Mouse (Mus musculus) lung, postnatal 0 days (tissue): Measurements from ENCODE around the gene Zbtb16. TPM values are rescaled to one million over a fixed set of nuclear protein-coding genes. Genes with fewer than 3 reads are reported as not detected.

Experiments
- ATAC-seq: fragments of 200-750 bp; cut with Nextera tagmentation; 2 replicates; pipeline ENCODE4 v1.8.0; 2017; ENCODE audit warnings: moderate library complexity
- DNase-seq: peaks from one replicate; pipeline ENCODE4 v3.0.0-alpha.2; 2016; ENCODE audit warnings: low spot score
- H3K27ac ChIP-seq: fragments of 300-500 bp; sonication (generic); 2 replicates; pipeline ENCODE4 v1.5.1; 2014; ENCODE audit warnings: antibody characterized with exemption, mild to moderate bottlenecking, low read length, mixed read lengths
- H3K27me3 ChIP-seq: fragments of 300-500 bp; sonication (generic); replicated peaks from 2 replicates; pipeline ENCODE4 v1.6.1; 2014; ENCODE audit warnings: low read length, mixed read lengths; ENCODE audit not compliant: insufficient read depth
- H3K36me3 ChIP-seq: fragments of 300-500 bp; sonication (generic); 2 replicates; pipeline ENCODE4 v1.6.1; 2014; ENCODE audit warnings: low read length, mixed read lengths; ENCODE audit not compliant: insufficient read depth
- H3K4me1 ChIP-seq: fragments of 300-500 bp; sonication (generic); 2 replicates; pipeline ENCODE4 v1.6.1; 2014; ENCODE audit warnings: antibody characterized with exemption, low read depth, low read length, mixed read lengths; ENCODE audit not compliant: insufficient read depth
- H3K4me2 ChIP-seq: fragments of 300-500 bp; sonication (generic); replicated peaks from 2 replicates; pipeline ENCODE4 v1.6.1; 2014; ENCODE audit warnings: low read depth, mild to moderate bottlenecking, low read length, moderate library complexity, mixed read lengths
- H3K4me3 ChIP-seq: fragments of 300-500 bp; sonication (generic); 2 replicates; pipeline ENCODE4 v1.5.1; 2014; ENCODE audit warnings: low read depth, low read length
- H3K9ac ChIP-seq: fragments of 300-500 bp; sonication (generic); replicated peaks from 2 replicates; pipeline ENCODE4 v1.6.1; 2014; ENCODE audit warnings: low read depth, mild to moderate bottlenecking
- H3K9me3 ChIP-seq: fragments of 300-500 bp; sonication (generic); 2 replicates; pipeline ENCODE4 v1.6.1; 2016; ENCODE audit warnings: low read length, mixed read lengths
- CTCF ChIP-seq: IDR thresholded peaks from 2 replicates; pipeline ENCODE4 v1.5.1; 2016; ENCODE audit warnings: antibody characterized with exemption, mild to moderate bottlenecking
- EP300 ChIP-seq: IDR thresholded peaks from 2 replicates; pipeline ENCODE4 v1.6.1; 2016; ENCODE audit warnings: antibody characterized with exemption, mild to moderate bottlenecking, control low read depth
- WGBS: fragments of 180-500 bp; shearing (Covaris S2); extraction: QIAGEN DNeasy Blood & Tissue Kit; methylation state at CpG from one replicate; pipeline ENCODE4 v1.1.7; 2014; 5-methylcytosine and 5-hydroxymethylcytosine counted together
- polyA plus RNA-seq: library from polyadenylated mRNA; unstranded; fragments of >200 nt; fragmentation: Nextera tagmentation; extraction: Ambion mirVana; gene quantifications from 2 replicates; pipeline ENCODE4 v1.2.1, GENCODE M21; 2015

Zbtb16 gene
- polyA plus RNA-seq, 1 experiment from 2014 or later, result 19.7 TPM

- no peak overlapping the region for H3K9ac ChIP-seq
- H3K4me3 ChIP-seq, result no peak overlapping the region
- ATAC-seq, result no peak
- no peaks in the 10 kb centered on the region for H3K36me3 ChIP-seq
- 77% methylated on average over 6 of the region's 6 CpGs for WGBS
- 0 out of 2 replicates have a peak overlapping the region, but pooled peaks have one; percentile 69 for H3K27ac ChIP-seq
- H3K9me3 ChIP-seq, result no peaks in the 10 kb centered on the region
- no peak overlapping the region for H3K4me2 ChIP-seq
- TF ChIP-seq EP300, result no peak
- no peak for TF ChIP-seq CTCF
- DNase-seq, result no peak
- H3K27me3 ChIP-seq, result no peaks in the 10 kb centered on the region
- H3K4me1 ChIP-seq, result peaks cover 21% of the 10 kb centered on the region; the same call in 1 of the 2 replicates
These were observed 162.8 kb downstream of the Zbtb16 start for GRCm38 (mm10) chr9:48673213-48673612.

- Histone ChIP-seq H3K4me3 (no peak overlapping the region), H3K27ac (no peak overlapping the region), H3K36me3 (no peaks in the 10 kb centered on the region), H3K9ac (no peak overlapping the region), H3K4me1 (peaks cover 21% of the 10 kb centered on the region; the same call in 1 of the 2 replicates), H3K27me3 (no peaks in the 10 kb centered on the region), H3K4me2 (no peak overlapping the region), H3K9me3 (no peaks in the 10 kb centered on the region)
- DNase-seq (no peak), ATAC-seq (no peak)
- no peak for TF ChIP-seq CTCF
These were observed 164.2 kb downstream of the Zbtb16 start for GRCm38 (mm10) chr9:48671841-48672240.

GRCm38 (mm10) chr9:48670156-48670555 is 165.9 kb downstream of the Zbtb16 start:
- Histone ChIP-seq H3K4me2 (no peak overlapping the region), H3K4me1 (peaks cover 16% of the 10 kb centered on the region; the same call in 1 of the 2 replicates), H3K27me3 (no peaks in the 10 kb centered on the region), H3K9me3 (no peaks in the 10 kb centered on the region), H3K9ac (no peak overlapping the region), H3K4me3 (no peak overlapping the region), H3K36me3 (no peaks in the 10 kb centered on the region), H3K27ac (no peak overlapping the region)
- DNase-seq (no peak), ATAC-seq (peak; percentile 45)
- TF ChIP-seq CTCF (no peak), EP300 (no peak)
- WGBS, result 62% methylated on average over 13 of the region's 13 CpGs

- Histone ChIP-seq H3K9ac (no peak overlapping the region), H3K4me2 (no peak overlapping the region), H3K27ac (no peak overlapping the region), H3K36me3 (no peaks in the 10 kb centered on the region), H3K27me3 (no peaks in the 10 kb centered on the region), H3K9me3 (no peaks in the 10 kb centered on the region), H3K4me1 (peaks cover 12% of the 10 kb centered on the region; the same call in 1 of the 2 replicates), H3K4me3 (no peak overlapping the region)
- DNase-seq (no peak), ATAC-seq (no peak)
- WGBS, result 68% methylated on average over 10 of the region's 10 CpGs
- no peak for TF ChIP-seq CTCF
- no peak for TF ChIP-seq EP300
These were observed 166.3 kb downstream of the Zbtb16 start for GRCm38 (mm10) chr9:48669672-48670071.

- Histone ChIP-seq H3K4me3 (no peak overlapping the region), H3K9me3 (no peaks in the 10 kb centered on the region), H3K27ac (no peak overlapping the region), H3K4me1 (no peaks in the 10 kb centered on the region; the same call in 1 of the 2 replicates), H3K4me2 (no peak overlapping the region), H3K36me3 (no peaks in the 10 kb centered on the region; the same call in 1 of the 2 replicates), H3K9ac (no peak overlapping the region), H3K27me3 (no peaks in the 10 kb centered on the region)
- WGBS, result 92% methylated on average over 3 of the region's 3 CpGs
- DNase-seq (no peak), ATAC-seq (no peak)
- TF ChIP-seq CTCF (no peak), EP300 (no peak)
These were observed 169.3 kb downstream of the Zbtb16 start for GRCm38 (mm10) chr9:48666702-48667101.

GRCm38 (mm10) chr9:48663052-48663433 is 173.0 kb downstream of the Zbtb16 start:
- WGBS, result 42% methylated on average over 13 of the region's 13 CpGs

More at GRCm38 (mm10) chr9:48663052-48663433, 173.0 kb downstream of the Zbtb16 start:
- Histone ChIP-seq H3K9ac (no peak overlapping the region), H3K4me1 (no peaks in the 10 kb centered on the region; the same call in 1 of the 2 replicates), H3K4me2 (no peak overlapping the region), H3K27ac (no peak overlapping the region), H3K9me3 (peaks cover 6% of the 10 kb centered on the region; the same call in 1 of the 2 replicates), H3K27me3 (no peaks in the 10 kb centered on the region), H3K4me3 (no peak overlapping the region), H3K36me3 (peaks cover 12% of the 10 kb centered on the region)
- ATAC-seq (peak; percentile 46), DNase-seq (peak; percentile 70)
- TF ChIP-seq CTCF, result no peak
- TF ChIP-seq EP300, result no peak
